Mouse (Mus musculus) v-Abl transformed pro-B cells (cell line): ENCODE data around the gene Entpd1.

Experiments used
- in situ Hi-C, 2 experiments: fragments of 400-800 bp; cut with MboI; formaldehyde crosslinking; loops; one replicate each; pipeline ENCODE4 v1.15.1; 2025; ENCODE audit not compliant: unreplicated experiment in 2 of 2

Gene Entpd1

DNA sequence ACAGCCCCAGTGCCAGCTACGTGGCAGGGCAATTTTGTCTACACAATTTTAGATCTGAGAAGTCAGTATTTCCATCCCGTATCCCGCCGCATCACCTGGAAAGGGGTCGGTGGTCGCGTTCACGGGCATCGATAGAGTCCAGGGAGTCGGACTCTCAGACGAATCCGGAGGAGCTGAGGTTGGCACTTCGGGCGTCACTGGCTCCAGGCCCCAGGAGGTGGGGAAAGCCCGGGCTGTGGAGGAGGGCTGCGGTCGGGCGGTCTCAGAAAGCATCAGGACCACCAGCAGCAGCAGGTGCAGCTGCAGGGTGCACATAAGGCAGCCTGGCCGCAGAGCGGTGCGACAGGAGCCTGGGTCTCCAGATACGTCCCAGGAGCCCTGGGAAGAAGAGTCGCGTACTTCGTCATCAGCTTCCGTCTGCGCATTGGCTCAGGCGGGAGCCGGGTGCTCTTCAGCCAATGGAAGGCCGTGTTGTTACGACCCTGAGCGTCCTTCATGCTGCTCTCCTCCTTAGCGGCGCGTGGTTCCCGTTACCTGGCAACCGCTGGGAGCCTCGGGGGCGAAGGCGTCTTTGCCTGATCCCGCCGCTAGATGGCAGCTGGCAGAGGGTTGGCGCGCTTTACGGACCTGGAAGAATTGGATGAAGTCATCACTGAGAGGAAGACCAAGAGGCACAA, at the start of gene Entpd1, which contains the start of gene Tctn3:
Gene Entpd1, plus strand, starts transcription at position 537 of the 677 bp plus-strand sequence.
Gene Tctn3, minus strand, starts transcription at position 404 of the 677 bp plus-strand sequence.
- in situ Hi-C loops = loop anchor here (5.0 to 25.0 kb wide), 3 partner anchors 45 to 300 kb away; no protein-coding TSS in a partner anchor

DNA sequence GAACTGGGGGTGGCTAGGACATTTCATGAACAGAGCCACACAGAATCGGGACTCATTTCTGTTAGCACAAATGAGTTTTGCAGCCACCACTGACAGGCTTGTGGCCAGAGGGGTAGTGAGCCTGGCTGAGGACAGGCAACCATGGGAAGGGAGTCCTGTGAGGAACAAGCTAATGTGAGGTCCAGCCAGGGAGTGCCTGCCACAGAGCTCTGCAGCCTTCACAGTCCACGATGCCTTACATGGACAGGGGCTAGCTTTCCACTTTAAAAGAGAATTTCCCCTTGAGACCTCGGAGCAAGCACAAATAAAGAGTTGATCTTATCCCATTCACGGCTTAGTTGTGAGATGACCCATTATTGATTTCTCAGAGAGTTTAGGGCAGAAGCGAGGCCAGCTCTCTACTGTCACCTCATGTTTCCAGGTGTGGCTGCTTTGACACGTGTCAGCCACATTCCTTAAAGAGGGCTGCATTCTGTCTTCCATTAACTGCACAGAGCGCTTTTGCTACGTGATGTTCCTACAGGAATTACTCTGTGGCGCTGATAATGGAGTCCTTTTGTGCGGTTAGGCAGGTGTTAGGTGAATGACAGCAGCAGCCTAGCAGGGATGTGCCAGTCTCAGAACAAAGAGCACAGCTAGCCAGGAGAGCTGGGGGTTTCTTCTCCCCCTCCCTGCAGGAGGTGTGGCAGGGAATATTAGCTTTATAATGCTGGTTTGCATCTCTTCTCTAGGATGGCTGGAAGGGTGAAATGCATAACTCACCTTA, 48.1 kb upstream of the Entpd1 start:
- in situ Hi-C loops = no loop called here

DNA sequence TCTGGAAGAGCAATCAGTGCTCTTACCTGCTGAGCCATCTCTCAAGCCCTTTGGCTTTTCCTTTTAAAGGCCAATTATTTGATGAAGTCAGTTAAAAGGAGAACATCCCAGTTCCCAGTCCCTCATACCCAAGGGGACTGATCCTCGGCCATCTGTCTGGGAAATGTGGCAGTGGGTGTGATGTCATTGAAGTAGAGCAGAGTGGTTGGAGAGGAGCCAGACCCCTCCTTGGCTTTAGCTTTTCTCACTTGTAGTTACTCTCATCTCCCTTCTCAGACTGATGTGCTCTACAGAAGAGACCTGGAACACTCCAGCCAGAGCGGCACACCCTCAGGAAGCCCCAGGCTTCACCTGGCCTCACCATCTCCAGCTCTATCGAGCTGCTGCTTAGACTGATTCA, 44.5 kb upstream of the Entpd1 start:
- in situ Hi-C loops = no loop called here

DNA sequence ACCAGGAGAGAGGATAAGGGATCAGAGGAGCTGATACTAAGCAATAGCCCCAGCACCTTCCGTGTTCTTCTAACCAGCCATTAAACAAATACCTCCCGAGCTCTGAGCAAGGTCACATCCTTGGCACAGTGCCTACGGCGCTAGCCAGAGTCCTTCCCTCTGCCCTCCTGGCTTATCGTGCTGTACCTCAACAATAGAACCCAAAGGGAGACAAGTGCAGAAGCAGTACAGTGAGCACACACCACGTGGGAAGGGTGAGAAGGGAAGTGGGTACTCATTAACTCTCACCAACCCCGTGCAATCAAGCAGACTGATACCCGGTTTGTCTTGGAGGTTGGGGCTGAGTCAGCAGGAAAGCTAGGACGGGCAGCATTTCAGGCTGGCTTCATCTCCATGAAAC, 41.4 kb upstream of the Entpd1 start:
- in situ Hi-C loops = no loop called here

DNA sequence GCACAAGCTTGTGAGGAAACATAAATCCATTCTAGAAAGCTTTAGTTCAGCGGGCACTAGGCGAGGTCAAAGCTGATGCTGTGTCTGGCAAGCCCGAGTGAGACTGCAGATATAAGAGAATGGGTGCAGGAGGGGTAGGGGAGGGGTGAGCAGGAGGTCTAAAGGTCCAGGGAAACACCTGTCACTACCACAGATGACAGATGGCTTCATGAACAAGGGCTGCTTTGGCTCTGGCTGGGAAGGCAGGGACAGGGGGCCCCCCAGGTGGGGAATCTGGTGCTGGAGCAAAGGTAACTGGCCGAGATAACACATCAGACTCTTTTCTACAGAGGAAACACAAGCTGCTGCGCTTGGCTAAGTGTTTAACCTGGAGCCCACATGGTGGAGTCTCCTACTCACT, 36.7 kb upstream of the Entpd1 start:
- in situ Hi-C loops = no loop called here

DNA sequence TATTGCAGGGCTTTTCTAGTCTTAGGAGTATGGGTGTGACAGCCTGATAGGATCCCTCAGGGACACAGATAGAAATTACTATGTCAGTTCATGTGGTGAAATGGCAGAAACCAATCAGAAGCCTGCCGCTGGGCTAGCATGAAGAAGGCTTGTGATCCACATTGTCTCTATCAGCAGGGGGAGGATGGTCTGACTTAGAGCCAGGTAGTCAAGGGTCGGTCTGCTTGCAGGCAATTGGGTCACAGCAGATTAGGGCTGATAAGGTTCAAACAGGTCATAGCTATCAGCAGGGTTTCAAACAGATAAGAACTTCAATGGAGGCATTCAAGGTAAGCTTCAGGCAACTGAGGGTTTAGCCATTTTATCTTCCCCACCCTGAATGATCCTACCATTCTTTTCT, 31.3 kb upstream of the Entpd1 start:
- in situ Hi-C loops = no loop called here

DNA sequence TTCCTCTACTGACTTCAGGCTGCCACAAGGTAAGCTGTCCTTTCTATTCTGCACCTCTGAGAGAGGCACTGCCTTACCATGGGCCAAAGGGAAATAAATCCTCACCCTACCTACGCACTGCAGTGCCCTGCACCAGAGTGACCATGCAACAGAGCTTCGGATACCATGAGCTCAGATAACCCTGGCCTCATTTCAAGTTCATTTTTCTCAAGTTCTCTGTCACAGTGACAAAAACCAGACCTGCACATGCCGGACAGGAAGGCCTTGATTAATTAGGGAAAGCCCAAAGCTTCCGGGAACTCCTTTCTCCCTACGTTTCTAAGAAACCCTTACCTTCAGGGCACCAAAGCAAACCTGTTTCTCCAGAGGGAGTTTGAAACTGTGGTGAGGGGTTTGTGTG, 30.5 kb upstream of the Entpd1 start:
- in situ Hi-C loops = no loop called here

DNA sequence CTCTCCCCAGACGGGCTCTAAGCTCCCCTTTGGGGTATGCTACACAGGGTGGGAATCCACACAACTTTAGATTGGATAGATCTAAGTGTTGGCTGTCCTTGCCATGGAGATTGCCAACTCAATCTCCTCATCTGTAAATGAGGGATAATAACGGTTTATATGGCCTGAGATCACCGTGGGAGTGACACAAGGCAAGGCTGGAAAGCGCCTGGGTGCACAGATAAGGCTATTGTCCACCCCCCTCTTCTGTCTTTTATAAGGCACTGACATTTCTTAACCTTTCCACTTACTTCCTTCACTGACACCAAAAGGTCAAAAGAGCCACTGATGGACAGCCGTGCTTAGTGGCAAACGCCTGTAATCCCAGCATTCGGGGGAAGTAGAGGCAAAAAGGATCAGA, 25.3 kb upstream of the Entpd1 start:
- in situ Hi-C loops = loop anchor here in 1 of 2 experiments (5.0 kb wide), 1 partner anchor 135 kb away; no protein-coding TSS in a partner anchor

DNA sequence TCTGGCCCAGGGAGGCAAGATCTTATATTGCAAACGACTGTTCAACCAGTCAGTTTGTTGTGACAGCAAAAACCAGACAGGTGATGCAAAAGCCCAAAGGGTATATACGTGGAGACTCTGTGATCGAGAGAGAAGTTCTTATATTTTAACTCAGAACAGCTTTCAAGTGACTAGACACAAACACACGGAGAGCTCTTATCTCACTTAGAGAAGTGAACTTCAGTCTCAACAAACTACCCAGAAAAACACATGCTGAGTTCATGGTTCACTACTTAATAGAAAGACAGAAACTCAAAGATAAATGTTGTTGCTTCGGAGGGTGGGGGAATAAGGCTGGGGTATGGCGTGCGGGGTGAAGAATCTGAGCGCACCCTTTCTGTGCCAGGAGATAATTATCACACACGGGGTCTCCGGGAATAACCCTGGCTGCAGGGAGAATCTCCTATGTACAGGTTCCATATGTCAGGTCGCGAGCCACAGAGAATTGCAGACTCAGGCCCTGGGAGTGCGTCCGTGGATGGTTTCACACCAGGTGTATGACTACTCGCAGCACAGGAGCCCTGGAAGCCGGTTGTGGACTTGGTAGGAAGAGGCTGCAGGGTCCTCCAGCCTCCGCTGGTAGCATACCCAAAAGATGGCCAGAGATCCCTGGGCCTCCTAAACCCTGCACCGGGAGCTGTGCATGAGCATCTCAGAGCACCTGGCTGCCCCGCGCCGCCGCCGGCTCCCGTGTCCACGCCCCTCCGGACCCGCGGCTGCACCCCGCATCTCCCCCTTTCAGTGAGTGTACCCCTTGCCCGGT, 24.5 kb upstream of the Entpd1 start:
- in situ Hi-C loops = loop anchor here in 1 of 2 experiments (5.0 kb wide), 1 partner anchor 135 kb away; no protein-coding TSS in a partner anchor

DNA sequence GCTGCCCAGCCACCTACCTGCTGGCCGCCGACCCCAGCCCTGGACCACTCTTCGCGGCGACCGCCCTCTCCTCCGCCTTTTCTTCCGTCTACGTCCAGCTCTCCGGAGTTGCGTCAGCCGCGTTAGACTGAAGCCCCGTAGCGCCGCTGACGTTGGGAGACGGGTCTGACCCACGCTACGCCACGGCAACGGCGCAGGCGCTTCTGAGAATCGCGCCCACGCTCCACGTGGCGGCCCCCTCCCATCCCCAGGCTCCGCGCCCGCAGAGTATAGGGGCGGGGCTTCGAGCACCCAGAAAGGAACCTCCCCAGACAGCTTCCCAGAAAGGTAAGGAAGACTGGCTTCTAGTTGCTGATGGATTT, 23.9 kb upstream of the Entpd1 start, which contains the start of gene Aldh18a1:
Gene Aldh18a1, minus strand, starts transcription at position 171 of the 362 bp plus-strand sequence.
- in situ Hi-C loops = loop anchor here in 1 of 2 experiments (5.0 kb wide), 1 partner anchor 134 kb away; no protein-coding TSS in a partner anchor

DNA sequence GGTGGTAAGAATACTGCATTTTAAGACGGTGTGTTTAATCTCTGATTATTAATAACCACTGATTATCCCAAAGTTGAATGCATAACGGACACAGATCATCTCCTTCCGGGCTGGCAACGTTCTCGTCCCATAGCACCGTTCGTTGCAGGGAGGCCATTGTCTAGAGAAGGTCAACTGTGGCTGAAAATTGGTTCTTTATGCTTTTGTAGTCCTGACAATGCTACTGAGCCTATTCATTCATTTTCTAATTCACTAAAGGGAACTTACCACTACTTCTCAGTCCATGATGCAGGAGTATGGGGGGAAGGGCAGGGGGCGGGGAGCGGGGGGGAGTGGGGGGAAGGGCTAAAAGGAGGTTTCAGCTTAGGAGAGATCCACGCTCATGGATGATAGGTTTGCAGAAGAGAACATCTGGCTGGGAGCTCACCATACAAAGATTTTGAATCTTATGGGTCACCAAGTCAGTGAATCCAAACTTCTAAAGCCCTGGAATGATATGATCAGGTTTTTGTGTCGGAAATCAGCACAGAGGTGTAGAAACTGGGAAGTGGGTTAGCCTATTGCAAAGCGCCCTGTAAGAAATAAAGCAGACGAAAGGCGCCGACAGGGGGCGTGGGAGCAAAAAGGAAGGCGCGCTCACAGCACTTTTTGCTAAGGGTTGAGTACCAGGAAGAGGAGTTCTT, 23.2 kb upstream of the Entpd1 start:
- in situ Hi-C loops = loop anchor here in 1 of 2 experiments (5.0 kb wide), 1 partner anchor 133 kb away; no protein-coding TSS in a partner anchor

DNA sequence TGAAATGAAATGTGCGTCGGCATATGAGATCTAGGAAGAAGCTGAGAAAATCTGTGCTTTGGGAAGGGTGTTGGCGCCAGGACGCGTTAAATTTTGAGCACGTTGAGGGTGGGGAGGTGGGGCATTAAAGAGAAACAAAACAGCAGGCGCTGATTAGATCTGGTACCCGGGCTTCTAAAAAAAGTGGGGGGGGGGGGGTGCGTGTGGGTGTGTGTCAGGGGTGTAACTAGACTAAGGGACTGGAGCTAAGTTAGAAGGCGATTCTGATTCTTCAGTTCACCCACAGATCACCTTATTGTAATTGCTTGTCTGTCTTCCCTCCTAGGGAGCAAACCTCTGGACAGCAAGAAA, 22.7 kb upstream of the Entpd1 start:
- in situ Hi-C loops = loop anchor here in 1 of 2 experiments (5.0 kb wide), 1 partner anchor 133 kb away; no protein-coding TSS in a partner anchor

DNA sequence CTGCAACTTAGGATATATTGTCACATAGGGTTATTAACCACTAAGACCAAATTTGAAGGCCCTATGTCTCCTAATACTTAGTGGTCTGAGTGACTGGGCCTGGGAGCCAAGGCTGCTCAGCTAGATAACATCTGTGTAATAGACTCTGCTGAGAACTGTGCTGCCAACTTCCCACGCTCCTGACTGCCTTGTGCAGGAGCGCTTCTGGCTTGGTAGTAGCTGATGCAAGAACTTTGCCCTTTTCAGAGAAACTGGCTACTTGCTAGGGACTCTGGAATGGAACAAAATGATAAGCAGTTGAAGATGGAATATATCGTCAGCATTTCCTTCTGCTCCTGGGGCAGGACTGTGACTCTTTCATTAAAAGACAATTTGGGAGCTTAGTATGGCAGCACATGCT, 16.9 kb upstream of the Entpd1 start:
- in situ Hi-C loops = no loop called here

DNA sequence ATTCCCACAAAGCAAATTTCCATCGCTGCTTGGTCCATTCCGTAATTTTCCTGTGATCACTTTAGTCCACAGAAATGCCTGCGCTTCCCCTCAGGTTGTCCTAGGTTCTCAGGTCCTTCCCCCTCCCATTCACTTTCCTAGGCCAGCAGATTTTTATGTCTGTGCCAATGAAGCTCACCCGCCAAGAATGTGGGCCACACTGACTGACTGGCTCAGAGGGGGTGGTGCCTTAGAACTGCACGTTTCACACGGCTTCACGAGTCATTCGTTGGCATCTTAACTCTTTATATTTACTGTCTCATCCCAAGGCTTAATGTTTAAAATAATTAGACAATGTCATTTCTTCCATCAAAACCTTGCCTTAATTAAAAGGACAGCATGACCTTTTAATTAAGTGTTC, 16.3 kb upstream of the Entpd1 start:
- in situ Hi-C loops = no loop called here

DNA sequence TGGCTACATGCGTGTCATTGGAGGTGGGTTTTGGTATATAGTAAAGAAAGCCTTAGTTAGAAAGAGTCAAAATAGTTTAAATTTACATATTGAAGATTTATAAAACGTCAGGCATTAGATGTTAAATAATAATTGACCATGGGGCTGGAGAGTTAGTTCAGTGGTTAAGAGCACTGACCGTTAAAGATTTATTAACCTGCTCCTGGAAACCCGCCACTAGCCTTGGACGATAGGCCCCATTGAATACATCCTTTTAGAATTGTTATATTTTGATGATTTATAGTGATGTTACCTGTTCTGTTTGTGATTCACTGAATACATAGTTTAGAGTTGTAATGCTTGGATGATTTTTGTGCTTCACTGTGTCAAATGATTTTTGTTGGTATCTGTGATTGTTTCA, 11.3 kb upstream of the Entpd1 start:
- in situ Hi-C loops = loop anchor here in 1 of 2 experiments (25.0 kb wide), 1 partner anchor 311 kb away; no protein-coding TSS in a partner anchor

DNA sequence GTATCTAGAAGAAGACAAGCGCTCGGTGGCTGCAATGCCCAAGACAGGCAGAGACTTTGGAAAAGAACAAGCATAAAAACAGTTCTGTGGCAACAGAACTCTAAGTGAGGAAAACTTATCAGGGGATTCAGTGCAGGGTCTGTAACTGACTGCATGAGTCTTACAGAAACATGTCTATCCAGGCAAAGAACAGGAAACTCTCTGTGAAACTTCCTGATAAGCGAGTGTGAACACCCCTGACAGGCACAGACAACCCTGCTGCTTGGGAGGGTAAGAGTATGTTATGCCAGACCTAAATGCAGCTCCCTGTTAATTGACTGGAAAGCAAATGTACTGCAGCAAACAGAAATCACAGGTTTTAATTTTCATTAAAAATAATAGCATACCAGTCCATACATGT, 10.3 kb upstream of the Entpd1 start:
- in situ Hi-C loops = loop anchor here in 1 of 2 experiments (25.0 kb wide), 1 partner anchor 310 kb away; no protein-coding TSS in a partner anchor

DNA sequence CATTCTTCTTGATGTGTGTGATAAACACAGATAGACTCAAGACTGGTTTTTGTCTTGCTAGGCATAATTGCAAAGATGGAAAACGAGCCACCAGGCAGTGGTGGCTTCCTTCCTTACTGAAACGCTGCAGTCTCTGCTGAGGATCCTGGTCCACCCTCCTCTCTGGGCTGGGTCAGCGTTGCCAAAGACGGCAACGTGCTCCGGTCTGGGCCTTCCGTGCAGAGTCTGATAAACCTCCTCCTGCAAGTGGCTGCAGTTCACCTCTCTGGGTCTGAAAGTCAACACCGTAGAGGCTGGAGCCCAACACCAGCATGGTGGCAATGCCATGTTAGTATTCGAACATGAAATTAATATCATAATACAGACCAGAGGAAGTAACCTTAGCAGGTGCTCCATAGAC, 7.0 kb upstream of the Entpd1 start:
- in situ Hi-C loops = loop anchor here in 1 of 2 experiments (25.0 kb wide), 1 partner anchor 307 kb away; no protein-coding TSS in a partner anchor

DNA sequence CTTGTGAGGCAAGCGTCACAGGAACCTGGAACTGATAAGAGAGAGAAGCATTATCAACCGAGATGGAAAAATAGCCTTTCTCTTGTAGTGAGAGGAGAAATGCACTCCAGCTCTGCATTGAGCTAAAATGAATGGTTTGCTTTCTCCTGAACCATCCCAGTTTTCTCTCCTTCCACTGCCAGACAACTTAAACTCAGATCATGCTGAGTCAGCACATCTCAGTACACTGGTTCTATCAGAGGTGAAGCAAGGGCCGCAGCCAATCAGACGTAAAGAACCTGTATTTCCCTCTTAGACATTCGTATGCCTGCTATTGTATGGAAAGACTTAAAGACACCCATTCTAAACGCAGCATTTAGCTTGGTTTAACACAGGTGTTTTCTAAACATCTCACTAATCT, 4.5 kb upstream of the Entpd1 start:
- in situ Hi-C loops = loop anchor here in 1 of 2 experiments (25.0 kb wide), 1 partner anchor 305 kb away; no protein-coding TSS in a partner anchor

DNA sequence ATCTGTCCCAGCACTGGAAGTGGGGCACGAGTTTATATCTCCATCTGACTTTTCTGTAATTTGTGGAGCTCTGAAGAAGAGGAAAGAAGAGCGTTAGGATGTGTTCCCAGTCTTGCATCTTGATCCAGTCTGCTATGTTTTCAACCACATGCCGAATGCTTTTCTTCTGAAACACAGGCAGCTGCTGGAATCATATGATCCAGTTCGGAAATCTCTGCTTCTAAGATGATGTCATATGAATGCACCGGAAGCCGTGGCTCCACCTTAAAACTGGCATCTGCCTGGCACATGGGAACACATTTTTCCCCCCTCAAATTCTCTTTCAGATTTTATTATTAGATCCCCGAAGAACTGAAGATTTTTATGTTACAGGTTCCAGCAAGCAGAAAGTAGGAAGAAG, 2.6 kb downstream of the Entpd1 start:
- in situ Hi-C loops = loop anchor here (5.0 to 25.0 kb wide), 3 partner anchors 42 to 297 kb away; no protein-coding TSS in a partner anchor

DNA sequence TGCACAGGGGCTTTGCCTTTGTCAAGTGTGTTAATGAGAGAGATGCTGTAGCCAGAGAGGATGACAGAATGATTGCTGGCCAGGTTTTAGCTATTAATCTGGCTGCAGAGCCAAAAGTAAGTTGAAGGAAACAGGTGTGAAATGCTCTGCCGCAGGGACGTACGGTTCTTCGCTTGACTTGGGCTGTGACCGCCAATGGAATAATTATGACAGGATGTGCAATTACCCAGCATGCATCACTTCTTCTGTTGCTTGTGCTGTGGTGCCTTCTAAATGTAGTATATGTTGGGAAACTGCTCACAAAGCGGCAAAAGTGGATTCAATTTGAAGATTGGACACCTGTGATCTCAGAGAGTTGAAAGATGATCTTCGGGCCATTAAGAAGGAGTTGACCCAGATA, 3.9 kb downstream of the Entpd1 start:
- in situ Hi-C loops = loop anchor here in 1 of 2 experiments (25.0 kb wide), 1 partner anchor 296 kb away; no protein-coding TSS in a partner anchor
